In genomic region chr12:44221651-44222356, GRCm38 (mm10) we compare ENCODE assay signal across 8 mouse cellular contexts. TPM values are rescaled to one million over a fixed set of nuclear protein-coding genes. Genes with fewer than 3 reads are reported as not detected.
DNase-seq lines count a peak whose midpoint lies in the region; ATAC-seq and TF ChIP-seq lines count a peak whose summit lies in the region.

No protein-coding gene starts in this region.

- H3K36me3 ChIP-seq in intestine, embryonic 14.5 days (ENCODE audit: control insufficient read depth, insufficient read depth, low read length) = no peaks in the 10 kb centered on the region
- H3K36me3 ChIP-seq in liver, postnatal 0 days (replicated peaks; ENCODE audit: insufficient read depth, low read length) = no peaks in the 10 kb centered on the region

- no peaks in the 10 kb centered on the region for H3K4me1 ChIP-seq in intestine, embryonic 14.5 days (replicated peaks; ENCODE audit: control insufficient read depth, insufficient read depth, low read length)
- H3K4me1 ChIP-seq in liver, postnatal 0 days (ENCODE audit: insufficient read depth) = no peaks in the 10 kb centered on the region
- H3K4me1 ChIP-seq in olfactory bulb, adult 2 months (ENCODE audit: control insufficient read depth, insufficient read depth, low read length) = peaks cover 6% of the 10 kb centered on the region

- TF ChIP-seq POLR2A in olfactory bulb, adult 2 months (IDR thresholded peaks at IDR 0.05; ENCODE audit: insufficient read depth, low read depth, low read length) = no peak

- under 1% methylated on average over 88 of the region's 89 CpGs for WGBS in intestine, embryonic 14.5 days
- WGBS in liver, postnatal 0 days (ENCODE audit: insufficient replicate concordance) = 2% methylated on average over 70 of the region's 89 CpGs
- WGBS in olfactory bulb, adult 2 months = 2% methylated on average over 89 of the region's 89 CpGs

- no peak for TF ChIP-seq EP300 in liver, postnatal 0 days (IDR thresholded peaks at IDR 0.05; ENCODE audit: low read depth)

- peak overlapping the region; percentile 63 for H3K4me3 ChIP-seq in intestine, embryonic 14.5 days (ENCODE audit: low read depth, low read length)
- peak overlapping the region; percentile 59 for H3K4me3 ChIP-seq in liver, postnatal 0 days (ENCODE audit: low read depth, low read length)
- H3K4me3 ChIP-seq in olfactory bulb, adult 2 months (ENCODE audit: insufficient read depth, low read depth, low read length) = peak overlapping the region; percentile 72

- H3K9me3 ChIP-seq in intestine, embryonic 14.5 days (ENCODE audit: control insufficient read depth, low read length) = no peaks in the 10 kb centered on the region
- no peaks in the 10 kb centered on the region for H3K9me3 ChIP-seq in liver, postnatal 0 days (ENCODE audit: low read length)

- H3K27me3 ChIP-seq in intestine, embryonic 14.5 days (replicated peaks; ENCODE audit: control insufficient read depth, insufficient read depth, low read length) = no peaks in the 10 kb centered on the region
- peaks cover 7% of the 10 kb centered on the region; the same call in 1 of the 2 replicates for H3K27me3 ChIP-seq in liver, postnatal 0 days (ENCODE audit: insufficient read depth, low read length)

- peak; percentile 52 for ATAC-seq in granulocyte monocyte progenitor cell, adult 5-6 weeks (replicated peaks; ENCODE audit: poor library complexity, severe bottlenecking)
- no peak for ATAC-seq in intestine, embryonic 14.5 days (replicated peaks; ENCODE audit: low FRiP score, low TSS enrichment, low read depth)
- ATAC-seq in liver, postnatal 0 days = no peak

- peak overlapping the region; percentile 61 for H3K9ac ChIP-seq in intestine, embryonic 14.5 days (ENCODE audit: low read length)
- peak overlapping the region; percentile 67 for H3K9ac ChIP-seq in liver, postnatal 0 days (replicated peaks)

- peak overlapping the region; percentile 79 for H3K4me2 ChIP-seq in intestine, embryonic 14.5 days (ENCODE audit: low read length)
- peak overlapping the region; percentile 82 for H3K4me2 ChIP-seq in liver, postnatal 0 days (ENCODE audit: low read depth, low read length)

- no peak overlapping the region for H3K27ac ChIP-seq in intestine, embryonic 14.5 days (ENCODE audit: low read depth)
- no peak overlapping the region for H3K27ac ChIP-seq in liver, postnatal 0 days (ENCODE audit: low read depth)
- no peak overlapping the region for H3K27ac ChIP-seq in olfactory bulb, adult 2 months (ENCODE audit: insufficient read depth, low read depth, low read length)

- DNase-seq in thymus, postnatal 14 days = peak; percentile 11
- DNase-seq in thymus, postnatal 0 days (ENCODE audit: low spot score) = no peak
- peak; percentile 62 to 64 for DNase-seq in cerebellum, postnatal 10 days
- peak; percentile 69 for DNase-seq in intestine, embryonic 14.5 days (ENCODE audit: low spot score)
- DNase-seq in liver, postnatal 0 days = peak; percentile 19
- no peak for DNase-seq in frontal cortex, postnatal 25 days (ENCODE audit: low spot score in 2 of 2)

- no peak for TF ChIP-seq CTCF in liver, postnatal 0 days (IDR thresholded peaks at IDR 0.05; ENCODE audit: low read depth)
- no peak for TF ChIP-seq CTCF in olfactory bulb, adult 2 months (IDR thresholded peaks at IDR 0.05; ENCODE audit: insufficient read depth, low read depth, low read length)

RNA-seq across cellular contexts. Expression of gene Pnpla8, which starts 0.6 kb away (rescaled TPM):
- 49.1 and 51.5 TPM in 2 replicates for polyA plus RNA-seq in thymus, postnatal 0 days (2015; fragmentation: Nextera tagmentation; extraction: Ambion mirVana)
- total RNA-seq in granulocyte monocyte progenitor cell, adult 5-6 weeks (2014; fragmentation: Nextera tagmentation) = 18.9 and 30.2 TPM in 2 replicates
- 20.8 and 28.9 TPM in 2 replicates for total RNA-seq in granulocyte monocyte progenitor cell, adult 5-6 weeks (2017)
- polyA plus RNA-seq in intestine, embryonic 14.5 days (2014; fragmentation: Nextera tagmentation; extraction: Ambion mirVana) = 46.4 and 48.2 TPM in 2 replicates
- polyA plus RNA-seq in liver, postnatal 0 days (2015; fragmentation: Nextera tagmentation; extraction: Ambion mirVana) = 49.6 and 53.5 TPM in 2 replicates
- 354 and 440 TPM in 2 replicates for polyA plus RNA-seq in olfactory bulb, adult 2 months (2012; ENCODE audit: insufficient read depth, insufficient read length, low replicate concordance, missing spikeins)

RNA-seq across cellular contexts. Expression of gene Dnajb9, which starts 11.7 kb away (rescaled TPM):
- polyA plus RNA-seq in thymus, postnatal 0 days (2015; fragmentation: Nextera tagmentation; extraction: Ambion mirVana) = 20.0 and 23.9 TPM in 2 replicates
- 38.5 and 46.4 TPM in 2 replicates for total RNA-seq in granulocyte monocyte progenitor cell, adult 5-6 weeks (2014; fragmentation: Nextera tagmentation)
- 49.2 and 49.8 TPM in 2 replicates for total RNA-seq in granulocyte monocyte progenitor cell, adult 5-6 weeks (2017)
- 18.8 and 19.0 TPM in 2 replicates for polyA plus RNA-seq in intestine, embryonic 14.5 days (2014; fragmentation: Nextera tagmentation; extraction: Ambion mirVana)
- polyA plus RNA-seq in liver, postnatal 0 days (2015; fragmentation: Nextera tagmentation; extraction: Ambion mirVana) = 24.1 and 28.6 TPM in 2 replicates
- polyA plus RNA-seq in olfactory bulb, adult 2 months (2012; ENCODE audit: insufficient read depth, insufficient read length, low replicate concordance, missing spikeins) = not detected in 2 replicates

Comparison
In these comparisons a context has a peak if more than half of its experiments do, and no peak if none do; other contexts are left out.
1. DNase-seq: peak in thymus, postnatal 14 days (single experiment), cerebellum, postnatal 10 days (2 of 2), intestine, embryonic 14.5 days (single experiment) and liver, postnatal 0 days (single experiment); none in thymus, postnatal 0 days (single experiment) and frontal cortex, postnatal 25 days (0 of 2).
2. Peak in every context shown above with its lines, with median percentiles within 50 percentile points of each other: H3K4me3 ChIP-seq.